Mouse (Mus musculus) liver, embryonic 14.5 days (tissue): ENCODE data around the gene Syt3. TPM values are rescaled to one million over a fixed set of nuclear protein-coding genes. Genes with fewer than 3 reads are reported as not detected.
A peak's percentile ranks its signal among the peaks of the same experiment; 100 is the strongest.

ENCODE experiments used
- ATAC-seq: fragments of 200-750 bp; cut with Nextera tagmentation; 2 replicates; pipeline ENCODE4 v1.8.0; 2017; ENCODE audit warnings: moderate number of reproducible peaks, mild to moderate bottlenecking, moderate library complexity; ENCODE audit not compliant: insufficient read depth
- DNase-seq, 3 experiments: peaks; one replicate each; pipeline ENCODE4 v3.0.0-alpha.2; 2012 to 2013; ENCODE audit warnings: low read depth in 3 of 3, low spot score in 3 of 3
- H3K27ac ChIP-seq: fragments of 300-500 bp; sonication (generic); 2 replicates; pipeline ENCODE4 v1.5.1; 2014; ENCODE audit warnings: moderate library complexity, mild to moderate bottlenecking, control low read depth, inconsistent platforms
- H3K27me3 ChIP-seq: fragments of 300-500 bp; sonication (generic); 2 replicates; pipeline ENCODE4 v1.6.1; 2014; ENCODE audit warnings: mild to moderate bottlenecking, low read length, moderate library complexity; ENCODE audit not compliant: control insufficient read depth, insufficient read depth
- H3K36me3 ChIP-seq: fragments of 300-500 bp; sonication (generic); replicated peaks from 2 replicates; pipeline ENCODE4 v1.6.1; 2014; ENCODE audit warnings: low read depth; ENCODE audit not compliant: control insufficient read depth, insufficient read depth
- H3K4me1 ChIP-seq, 2 experiments: fragments of 200-500 bp in 1 of 2; fragments of 300-500 bp in 1 of 2; sonication (generic) in 1 of 2; replicated peaks; 2 replicates each; pipeline ENCODE4 v1.6.1; 2012 to 2014; ENCODE audit warnings: antibody characterized with exemption in 1 of 2, inconsistent platforms in 1 of 2, low read length in 1 of 2; ENCODE audit not compliant: control insufficient read depth in 2 of 2, insufficient read depth in 2 of 2
- H3K4me2 ChIP-seq: fragments of 300-500 bp; sonication (generic); 2 replicates; pipeline ENCODE4 v1.6.1; 2014; ENCODE audit warnings: low read depth, mild to moderate bottlenecking, control low read depth, moderate library complexity
- H3K4me3 ChIP-seq, 2 experiments: fragments of 200-500 bp in 1 of 2; fragments of 300-500 bp in 1 of 2; sonication (generic) in 1 of 2; 2 replicates each; pipeline ENCODE4 v1.5.1; 2012 to 2014; ENCODE audit warnings: low read depth in 2 of 2, low read length in 2 of 2, mild to moderate bottlenecking in 2 of 2, control low read depth in 1 of 2, inconsistent platforms in 1 of 2, moderate library complexity in 1 of 2; ENCODE audit not compliant: insufficient read depth in 1 of 2
- H3K9ac ChIP-seq: fragments of 300-500 bp; sonication (generic); replicated peaks from 2 replicates; pipeline ENCODE4 v1.6.1; 2014; ENCODE audit warnings: mild to moderate bottlenecking, control low read depth, moderate library complexity
- H3K9me3 ChIP-seq: fragments of 300-500 bp; sonication (generic); 2 replicates; pipeline ENCODE4 v1.6.1; 2016; ENCODE audit warnings: low read length, mixed read lengths; ENCODE audit not compliant: control insufficient read depth
- CTCF ChIP-seq: IDR thresholded peaks from 2 replicates; pipeline ENCODE4 v1.5.1; 2016; ENCODE audit warnings: antibody characterized with exemption, low read depth, control low read depth
- EP300 ChIP-seq: IDR thresholded peaks from 2 replicates; pipeline ENCODE4 v1.6.1; 2016; ENCODE audit warnings: antibody characterized with exemption, low read depth
- WGBS: fragments of 180-500 bp; shearing (Covaris S2); extraction: QIAGEN DNeasy Blood & Tissue Kit; methylation state at CpG from one replicate; pipeline ENCODE4 v1.1.7; 2014; ENCODE audit not compliant: insufficient replicate concordance; 5-methylcytosine and 5-hydroxymethylcytosine counted together
- polyA plus RNA-seq, 2 experiments: library from polyadenylated mRNA; depleted of rRNA in 1 of 2; stranded (reverse) in 1 of 2; unstranded in 1 of 2; fragments of >200 nt; fragmentation: Nextera tagmentation in 1 of 2; extraction: Ambion mirVana in 1 of 2; gene quantifications; 2 replicates each; pipeline versions ENCODE4 v1.2.1 to v1.2.3; 2012 to 2014

Gene Syt3
- polyA plus RNA-seq, 2 experiments, result 0.02 TPM; not detected in 1

DNA sequence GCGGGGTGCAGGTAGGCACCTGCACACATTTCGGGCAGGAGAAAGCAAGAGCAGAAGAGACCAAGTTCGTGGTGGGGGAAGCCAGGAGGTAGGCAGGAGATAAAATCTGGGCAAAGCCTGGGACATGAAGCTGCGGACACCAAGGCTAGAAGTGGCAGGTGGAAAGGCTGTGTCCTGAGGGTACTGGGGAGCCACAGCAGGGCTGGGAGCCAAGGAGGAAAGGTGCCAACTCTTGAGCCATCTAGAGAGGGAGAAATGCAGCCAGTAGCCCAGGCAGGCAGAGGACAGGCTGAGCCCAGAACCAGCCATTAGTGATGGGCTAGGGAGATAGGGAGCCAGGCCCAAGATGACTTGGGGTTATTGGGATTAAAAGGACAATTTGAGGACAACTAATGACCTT lies 7.9 kb downstream of the Syt3 start:
- no peaks in the 10 kb centered on the region for H3K9me3 ChIP-seq
- WGBS, result 62% methylated on average over 4 of the region's 4 CpGs

DNA sequence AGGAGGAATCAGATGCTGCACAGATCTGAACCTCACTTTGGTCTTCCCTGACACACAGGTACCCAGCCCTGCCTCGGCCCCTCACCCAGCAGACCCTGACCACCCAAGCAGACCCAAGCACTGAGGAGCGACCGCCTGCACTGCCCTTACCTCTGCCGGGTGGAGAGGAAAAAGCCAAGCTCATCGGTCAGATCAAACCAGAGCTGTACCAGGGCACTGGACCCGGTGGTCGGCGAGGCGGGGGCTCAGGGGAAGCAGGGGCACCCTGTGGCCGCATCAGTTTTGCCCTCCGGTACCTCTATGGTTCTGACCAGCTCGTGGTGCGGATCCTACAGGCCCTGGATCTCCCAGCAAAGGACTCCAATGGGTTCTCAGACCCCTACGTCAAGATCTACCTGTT lies 8.4 kb downstream of the Syt3 start:
- DNase-seq (no peak), ATAC-seq (no peak)
- Histone ChIP-seq H3K36me3 (no peaks in the 10 kb centered on the region), H3K9me3 (no peaks in the 10 kb centered on the region), H3K4me1 (no peaks in the 10 kb centered on the region), H3K4me2 (no peak overlapping the region), H3K9ac (no peak overlapping the region), H3K27me3 (no peaks in the 10 kb centered on the region; the same call in 1 of the 2 replicates), H3K27ac (no peak overlapping the region), H3K4me3 (no peak overlapping the region)
- TF ChIP-seq EP300, result no peak
- TF ChIP-seq CTCF, result no peak
- 67% methylated on average over 14 of the region's 14 CpGs for WGBS

More for the DNA sequence above, 7.9 kb downstream of the Syt3 start:
- Histone ChIP-seq H3K36me3 (no peaks in the 10 kb centered on the region), H3K27ac (no peak overlapping the region), H3K9ac (no peak overlapping the region), H3K4me1 (no peaks in the 10 kb centered on the region), H3K4me3 (no peak overlapping the region), H3K27me3 (no peaks in the 10 kb centered on the region; the same call in 1 of the 2 replicates), H3K4me2 (no peak overlapping the region)
- ATAC-seq (no peak), DNase-seq (no peak)
- no peak for TF ChIP-seq CTCF
- TF ChIP-seq EP300, result no peak

DNA sequence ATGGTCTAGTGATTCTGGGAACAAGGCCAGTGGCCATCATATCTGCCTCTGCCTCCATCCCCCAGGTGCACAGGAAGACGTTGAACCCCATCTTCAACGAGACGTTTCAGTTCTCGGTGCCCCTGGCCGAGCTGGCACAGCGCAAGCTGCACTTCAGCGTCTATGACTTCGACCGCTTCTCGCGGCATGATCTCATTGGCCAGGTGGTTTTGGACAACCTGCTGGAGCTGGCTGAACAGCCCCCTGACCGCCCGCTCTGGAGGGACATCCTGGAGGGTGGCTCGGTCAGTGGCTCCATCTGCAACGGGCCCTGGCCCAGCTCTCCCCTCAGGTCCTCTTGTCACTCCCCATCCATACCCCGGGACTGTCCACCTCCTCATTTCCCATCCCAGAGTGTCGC lies 9.4 kb downstream of the Syt3 start:
- Histone ChIP-seq H3K4me3 (no peak overlapping the region), H3K9me3 (no peaks in the 10 kb centered on the region), H3K4me2 (no peak overlapping the region), H3K27me3 (no peaks in the 10 kb centered on the region), H3K36me3 (no peaks in the 10 kb centered on the region), H3K27ac (no peak overlapping the region), H3K4me1 (no peaks in the 10 kb centered on the region), H3K9ac (no peak overlapping the region)
- TF ChIP-seq EP300 (no peak), CTCF (no peak)
- ATAC-seq (no peak), DNase-seq (no peak)
- WGBS, result 79% methylated on average over 17 of the region's 17 CpGs

DNA sequence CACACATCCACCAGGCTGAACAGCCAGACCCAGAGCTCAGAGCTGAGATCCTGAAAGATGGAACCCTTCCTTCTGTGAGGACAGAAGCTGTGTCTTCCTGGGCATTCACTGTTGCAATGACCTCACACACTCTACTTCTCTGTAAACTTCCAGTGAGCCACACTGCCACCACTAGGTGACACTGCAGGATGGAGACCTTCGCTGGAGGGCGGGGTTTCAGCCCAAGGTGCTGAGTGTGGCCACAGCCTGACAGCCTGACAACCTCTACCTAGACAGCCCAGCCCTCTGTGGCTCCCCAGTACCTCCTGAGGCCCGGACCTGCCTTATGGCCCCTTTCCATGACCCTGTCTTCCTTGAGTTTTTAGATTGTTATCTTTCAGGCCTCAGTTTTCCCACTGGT lies 14.7 kb downstream of the Syt3 start:
- H3K9ac ChIP-seq, result no peak overlapping the region
- WGBS, result 10% methylated on average over 3 of the region's 3 CpGs
- no peaks in the 10 kb centered on the region for H3K9me3 ChIP-seq
- DNase-seq (peak; percentile 46 to 52 (median 49)), ATAC-seq (peak; percentile 57; the same call in 1 of the 2 replicates)
- H3K4me1 ChIP-seq, result no peaks in the 10 kb centered on the region
- no peak overlapping the region for H3K27ac ChIP-seq
- TF ChIP-seq EP300 (no peak), CTCF (peak; percentile 88)
- no peaks in the 10 kb centered on the region for H3K27me3 ChIP-seq
- no peaks in the 10 kb centered on the region for H3K36me3 ChIP-seq
- H3K4me3 ChIP-seq, result no peak overlapping the region
- H3K4me2 ChIP-seq, result no peak overlapping the region

DNA sequence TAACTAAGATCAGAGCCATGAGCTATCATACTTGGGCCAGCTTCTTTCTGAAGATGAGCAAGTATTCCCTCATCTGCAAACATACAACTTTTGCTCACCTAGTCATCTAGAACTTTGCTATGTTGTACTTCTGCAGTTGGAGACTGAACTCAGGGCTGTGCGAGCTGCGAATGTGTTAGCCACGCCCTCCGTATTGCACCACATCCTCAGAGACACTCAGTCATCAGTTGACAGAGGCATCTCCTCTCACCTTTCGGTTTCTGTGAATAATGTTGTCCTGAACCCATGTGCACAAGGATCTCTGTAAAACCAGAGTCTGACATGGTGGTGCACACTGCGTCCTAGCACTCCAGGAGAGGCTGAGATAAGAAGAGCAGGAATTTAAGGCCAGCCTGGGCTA lies 17.8 kb downstream of the Syt3 start:
- Histone ChIP-seq H3K27ac (no peak overlapping the region), H3K4me1 (peaks cover 5 to 12% of the 10 kb centered on the region in 2 experiments; a peak in 2 of 4 replicates), H3K4me2 (no peak overlapping the region), H3K9me3 (no peaks in the 10 kb centered on the region), H3K9ac (no peak overlapping the region), H3K27me3 (no peaks in the 10 kb centered on the region), H3K4me3 (no peak overlapping the region), H3K36me3 (no peaks in the 10 kb centered on the region)
- no peak for DNase-seq
- WGBS, result 51% methylated on average over 6 of the region's 6 CpGs
- no peak for TF ChIP-seq CTCF
- TF ChIP-seq EP300, result no peak
- no peak for ATAC-seq
